ENCODE assay signal across 8 mouse cellular contexts in the genomic region with DNA sequence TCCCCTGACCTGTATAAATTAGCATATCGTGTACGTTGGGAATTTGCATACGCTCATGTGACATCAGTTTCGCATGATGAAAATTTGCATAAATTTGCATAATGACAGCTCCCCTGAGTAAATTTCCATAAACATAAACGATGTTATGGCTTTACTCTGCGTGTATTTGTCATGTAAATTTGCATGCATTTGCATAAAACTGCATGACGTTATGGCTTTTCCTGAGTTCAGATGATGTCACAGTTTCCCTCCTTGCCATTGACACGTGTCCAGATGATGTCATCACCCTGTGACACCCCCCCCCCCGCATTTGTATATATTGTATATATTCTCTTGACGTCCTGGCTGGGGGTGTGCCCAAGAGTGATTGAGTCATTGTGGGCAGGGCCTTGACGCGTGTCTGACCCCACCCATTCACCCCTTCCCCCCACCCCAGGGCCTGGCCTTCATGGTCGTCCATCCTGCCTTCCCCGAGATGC.
A peak's percentile ranks its signal among the peaks of the same experiment; 100 is the strongest.
DNase-seq lines count a peak whose midpoint lies in the region; ATAC-seq and TF ChIP-seq lines count a peak whose summit lies in the region.

No protein-coding gene starts in this region.

- peak; percentile 2 for ATAC-seq in common myeloid progenitor, adult 5-6 weeks (replicated peaks; ENCODE audit: low read depth, poor library complexity, severe bottlenecking)
- no peak for ATAC-seq in hindbrain, embryonic 14.5 days (ENCODE audit: low FRiP score)
- ATAC-seq in midbrain, embryonic 13.5 days = no peak

- peaks cover 19% of the 10 kb centered on the region for H3K79me3 ChIP-seq in C2C12 (ENCODE audit: low read depth)

- H3K4me3 ChIP-seq in C2C12 (ENCODE audit: insufficient read depth, poor library complexity, severe bottlenecking) = peak overlapping the region; percentile 68
- H3K4me3 ChIP-seq in hindbrain, embryonic 14.5 days (replicated peaks; ENCODE audit: low read length) = peak overlapping the region; percentile 52
- H3K4me3 ChIP-seq in midbrain, embryonic 13.5 days (replicated peaks) = peak overlapping the region; percentile 53

- intact Hi-C loops in heart, postnatal 25 days (cut with DNase I) = loop anchor here (10.0 kb wide), 1 partner anchor 999 kb away; a partner anchor contains a TSS

- 50% methylated on average over 14 of the region's 14 CpGs for WGBS in hindbrain, embryonic 14.5 days
- WGBS in midbrain, embryonic 13.5 days = 67% methylated on average over 14 of the region's 14 CpGs

- no peak overlapping the region for H3ac ChIP-seq in C2C12 (ENCODE audit: control insufficient read depth, insufficient read length, low read depth)

- peak overlapping the region; percentile 91 for H3K27ac ChIP-seq in hindbrain, embryonic 14.5 days
- peak overlapping the region; percentile 87 for H3K27ac ChIP-seq in midbrain, embryonic 13.5 days

- peak overlapping the region; percentile 56 for H3K4me2 ChIP-seq in hindbrain, embryonic 14.5 days (replicated peaks)
- peak overlapping the region; percentile 57 for H3K4me2 ChIP-seq in midbrain, embryonic 13.5 days (replicated peaks)

- H3K79me2 ChIP-seq in C2C12 (ENCODE audit: control insufficient read depth, insufficient read depth) = peaks cover 52% of the 10 kb centered on the region

- no peak for TF ChIP-seq CTCF in C2C12 (IDR thresholded peaks at IDR 0.05; ENCODE audit: control insufficient read depth, insufficient read depth, insufficient read length)

- peaks cover 5% of the 10 kb centered on the region; the same call in 1 of the 2 replicates for H3K4me1 ChIP-seq in hindbrain, embryonic 14.5 days (replicated peaks; ENCODE audit: control insufficient read depth, insufficient read depth, low read length)
- peaks cover 7% of the 10 kb centered on the region; the same call in 1 of the 2 replicates for H3K4me1 ChIP-seq in midbrain, embryonic 13.5 days (replicated peaks)

- H3K36me3 ChIP-seq in C2C12 (ENCODE audit: control insufficient read depth, insufficient read depth) = peaks cover 37% of the 10 kb centered on the region
- peaks cover 32% of the 10 kb centered on the region for H3K36me3 ChIP-seq in hindbrain, embryonic 14.5 days (replicated peaks; ENCODE audit: control insufficient read depth, insufficient read depth)
- H3K36me3 ChIP-seq in midbrain, embryonic 13.5 days = peaks cover 41% of the 10 kb centered on the region

- H3K27me3 ChIP-seq in C2C12 (ENCODE audit: control insufficient read depth, insufficient read depth, insufficient read length) = no peaks in the 10 kb centered on the region
- no peaks in the 10 kb centered on the region for H3K27me3 ChIP-seq in hindbrain, embryonic 14.5 days (ENCODE audit: control insufficient read depth, insufficient read depth, low read length)
- no peaks in the 10 kb centered on the region for H3K27me3 ChIP-seq in midbrain, embryonic 13.5 days

- peak; percentile 92 for DNase-seq in heart, adult 11 months
- DNase-seq in heart, postnatal 25 days (ENCODE audit: low spot score) = no peak
- peak; percentile 67 for DNase-seq in hindbrain, embryonic 14.5 days (ENCODE audit: low spot score)
- DNase-seq in retina, embryonic 14.5 days (ENCODE audit: low spot score) = no peak
- DNase-seq in layer of hippocampus, adult 11-12 months (ENCODE audit: low spot score) = no peak

- H3K9ac ChIP-seq in hindbrain, embryonic 14.5 days = peak overlapping the region; percentile 61
- H3K9ac ChIP-seq in midbrain, embryonic 13.5 days (replicated peaks) = no peak overlapping the region; the same call in 1 of the 2 replicates

- no peaks in the 10 kb centered on the region for H3K9me3 ChIP-seq in hindbrain, embryonic 14.5 days (ENCODE audit: control insufficient read depth, low read length)
- peaks cover 3% of the 10 kb centered on the region; the same call in 1 of the 2 replicates for H3K9me3 ChIP-seq in midbrain, embryonic 13.5 days

TF ChIP-seq in C2C12, 6 proteins besides CTCF, POLR2A, EP300 and RAD21:
- no peak for TF ChIP-seq MYOG (IDR thresholded peaks at IDR 0.05; ENCODE audit: control insufficient read depth, extremely low read depth, insufficient read length)
- TF ChIP-seq MYOD1 (IDR thresholded peaks at IDR 0.05; ENCODE audit: control insufficient read depth, insufficient read length, low read depth) = no peak
- TF ChIP-seq MAX (IDR thresholded peaks at IDR 0.05) = no peak
- TF ChIP-seq CEBPB (IDR thresholded peaks at IDR 0.05; ENCODE audit: low read depth) = no peak
- peak; percentile 61 for TF ChIP-seq USF1 (IDR thresholded peaks at IDR 0.05; ENCODE audit: low read depth)
- TF ChIP-seq FOSL1 (IDR thresholded peaks at IDR 0.05; ENCODE audit: insufficient read depth, low read length, poor library complexity, severe bottlenecking) = no peak

Comparison
In these comparisons a context has a peak if more than half of its experiments do, and no peak if none do; other contexts are left out.
1. DNase-seq: peak in heart, adult 11 months (single experiment) and hindbrain, embryonic 14.5 days (single experiment); none in heart, postnatal 25 days (single experiment), retina, embryonic 14.5 days (single experiment) and layer of hippocampus, adult 11-12 months (single experiment).
2. Peak in every context shown above with its lines, with median percentiles within 50 percentile points of each other: H3K4me3 ChIP-seq.